Mouse (Mus musculus) heart, postnatal 0 days (tissue): ENCODE results near the gene Rhot2.
A peak's percentile ranks its signal among the peaks of the same experiment; 100 is the strongest.

Source experiments
- CTCF ChIP-seq: IDR thresholded peaks from 2 replicates; pipeline ENCODE4 v1.5.1; 2016; ENCODE audit warnings: antibody characterized with exemption, control low read depth, low read depth
- EP300 ChIP-seq: IDR thresholded peaks from 2 replicates; pipeline ENCODE4 v1.6.1; 2016; ENCODE audit warnings: antibody characterized with exemption, low read depth

GRCm38 (mm10) chr17:25813471-25813870 lies 31.2 kb downstream of the Rhot2 start:
- TF ChIP-seq CTCF = peak; percentile 57
- TF ChIP-seq EP300 = no peak
